Mouse (Mus musculus) kidney, adult 2 months (tissue): ENCODE data around the gene Apoa4. TPM values are rescaled to one million over a fixed set of nuclear protein-coding genes. Genes with fewer than 3 reads are reported as not detected.

Experiments
- DNase-seq: peaks from one replicate; pipeline ENCODE4 v3.0.0; 2021
- H3K27ac ChIP-seq: fragments of 200-500 bp; 2 replicates; pipeline ENCODE4 v1.5.1; 2012; ENCODE audit warnings: low read depth, low read length, control low read depth, inconsistent platforms; ENCODE audit not compliant: insufficient read depth
- H3K27me3 ChIP-seq: fragments of 200-500 bp; replicated peaks from 2 replicates; pipeline ENCODE4 v1.6.1; 2012; ENCODE audit warnings: mild to moderate bottlenecking, moderate library complexity, low read length, inconsistent platforms; ENCODE audit not compliant: control insufficient read depth, insufficient read depth
- H3K36me3 ChIP-seq: fragments of 200-500 bp; 2 replicates; pipeline ENCODE4 v1.6.1; 2012; ENCODE audit warnings: mild to moderate bottlenecking, moderate library complexity, low read length, inconsistent platforms; ENCODE audit not compliant: control insufficient read depth, insufficient read depth
- H3K4me1 ChIP-seq: fragments of 200-500 bp; 2 replicates; pipeline ENCODE4 v1.6.1; 2011; ENCODE audit warnings: low read length; ENCODE audit not compliant: control insufficient read depth, insufficient read depth
- H3K4me3 ChIP-seq: fragments of 200-500 bp; 2 replicates; pipeline ENCODE4 v1.5.1; 2011; ENCODE audit warnings: mild to moderate bottlenecking, low read depth, low read length, control low read depth; ENCODE audit not compliant: insufficient read depth
- CTCF ChIP-seq: fragments of 200-500 bp; conservative IDR thresholded peaks from 2 replicates; pipeline ENCODE4 v1.5.1; 2011; ENCODE audit warnings: low read depth, mild to moderate bottlenecking, control low read depth, low read length, moderate library complexity, mixed read lengths; ENCODE audit not compliant: insufficient read depth, insufficient read length
- POLR2A ChIP-seq: fragments of 200-500 bp; IDR thresholded peaks from one replicate; pipeline ENCODE4 v1.6.1; 2011; ENCODE audit warnings: low read depth, low read length, control low read depth
- WGBS: fragments of 180-500 bp; shearing (Covaris S2); methylation state at CpG from one replicate; pipeline ENCODE4 v1.1.7; 2018; 5-methylcytosine and 5-hydroxymethylcytosine counted together
- polyA plus RNA-seq: library from polyadenylated mRNA; depleted of rRNA; stranded (reverse); fragments of >200 nt; gene quantifications from 2 replicates; pipeline ENCODE4 v1.2.3, GENCODE M21; 2012

The Apoa4 gene
- polyA plus RNA-seq, 1 experiment: 5.7 TPM

DNA sequence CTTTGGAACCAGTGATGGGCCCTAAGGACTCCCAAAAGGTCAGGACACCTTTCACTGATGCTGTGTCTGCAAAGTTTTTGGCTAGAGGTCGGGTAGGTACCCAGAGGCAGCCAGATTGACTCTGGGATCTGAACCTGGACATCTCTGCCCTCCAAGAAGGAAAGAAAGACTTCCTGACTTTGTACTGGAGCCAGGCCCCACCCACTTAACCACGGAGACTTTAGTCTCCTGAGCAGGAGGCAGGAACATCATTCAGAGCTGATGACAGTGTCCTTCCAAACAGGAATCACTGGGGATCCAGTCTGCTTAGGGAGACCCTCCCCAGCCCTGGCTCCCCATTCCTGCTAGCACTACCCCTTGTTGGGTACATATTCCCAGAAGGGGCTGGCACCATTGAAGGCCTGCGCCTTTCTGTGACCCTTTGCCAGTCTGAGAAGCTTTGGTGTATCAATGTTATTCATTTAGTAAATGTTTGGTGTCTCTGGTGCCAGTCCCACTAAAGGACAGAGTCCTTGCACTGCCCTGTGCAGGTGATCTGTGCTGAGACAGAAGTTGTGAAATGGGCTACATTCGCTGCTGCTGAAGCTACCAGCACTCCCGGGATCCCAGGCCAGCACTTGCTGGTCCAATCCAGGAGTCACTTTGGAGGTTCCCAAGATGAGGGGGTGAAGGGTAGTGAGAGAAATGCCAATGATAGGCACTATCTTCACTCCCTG lies 15.4 kb upstream of the Apoa4 start:
- Histone ChIP-seq H3K4me3 (no peak overlapping the region), H3K4me1 (peaks cover 5% of the 10 kb centered on the region), H3K36me3 (peaks cover 5% of the 10 kb centered on the region), H3K27me3 (no peaks in the 10 kb centered on the region), H3K27ac (no peak overlapping the region)
- peak; percentile 66 for DNase-seq
- 60% methylated on average over 5 of the region's 5 CpGs for WGBS
- TF ChIP-seq POLR2A (no peak), CTCF (no peak)

DNA sequence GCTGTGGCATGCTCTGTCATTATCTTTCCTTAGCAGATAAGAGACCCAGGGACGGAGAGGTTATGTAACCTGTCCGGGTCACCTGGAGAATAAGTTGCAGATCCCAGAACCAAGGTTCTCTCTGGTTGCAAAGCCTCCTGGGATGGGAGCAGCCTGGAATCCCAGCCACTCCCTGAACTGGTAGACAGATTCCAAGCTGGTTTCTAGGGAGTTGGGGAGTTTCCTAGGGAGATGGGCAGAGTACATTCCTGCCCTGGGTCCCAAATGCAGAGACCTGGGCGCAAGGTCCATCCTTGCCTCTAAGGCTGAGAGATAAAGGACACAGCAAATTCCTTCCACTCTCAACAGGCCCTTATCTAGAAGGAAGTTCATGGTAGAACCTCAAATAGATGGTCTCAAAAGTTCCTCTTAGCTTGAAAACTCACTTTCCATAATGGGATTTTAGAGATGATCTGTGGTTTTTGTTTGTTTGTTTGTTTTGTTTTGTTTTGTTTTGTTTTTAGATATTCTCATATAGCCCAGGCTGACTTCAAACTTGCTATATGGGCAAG lies 13.4 kb upstream of the Apoa4 start:
- H3K27me3 ChIP-seq: no peaks in the 10 kb centered on the region

DNA sequence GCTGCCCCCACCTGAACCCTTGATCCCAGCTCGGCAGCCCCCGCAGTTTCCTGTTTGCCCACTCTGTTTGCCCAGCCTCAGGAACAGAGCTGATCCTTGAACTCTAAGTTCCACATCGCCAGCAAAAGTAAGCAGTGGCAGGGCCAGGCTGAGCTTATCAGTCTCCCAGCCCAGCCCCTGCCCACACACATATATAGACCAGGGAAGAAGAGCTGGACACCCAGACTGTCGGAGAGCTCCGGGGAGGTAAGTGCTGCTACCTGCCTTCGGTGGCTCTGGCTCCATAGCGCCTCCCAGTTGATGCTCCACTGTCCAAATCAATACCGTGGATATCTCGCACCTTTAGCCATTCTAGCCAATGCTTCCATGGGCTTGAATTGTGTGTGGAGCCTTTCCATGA lies 12.0 kb upstream of the Apoa4 start, which contains the start of gene Apoa1:
Apoa1 (plus strand) TSS at position 90 of the 400 bp plus-strand sequence.
- 49% methylated on average over 9 of the region's 9 CpGs for WGBS
- no peak for DNase-seq
- Histone ChIP-seq H3K36me3 (no peaks in the 10 kb centered on the region), H3K4me1 (peaks cover 2% of the 10 kb centered on the region), H3K27ac (no peak within 1 kb of the TSS), H3K4me3 (no peak within 1 kb of the TSS), H3K27me3 (no peaks in the 10 kb centered on the region)
- TF ChIP-seq CTCF (no peak; the same call in 1 of the 2 replicates), POLR2A (no peak)

More for the DNA sequence above, 13.4 kb upstream of the Apoa4 start:
- Histone ChIP-seq H3K4me1 (peaks cover 5% of the 10 kb centered on the region), H3K36me3 (no peaks in the 10 kb centered on the region), H3K4me3 (no peak overlapping the region), H3K27ac (no peak overlapping the region)
- 85% methylated on average over 3 of the region's 3 CpGs for WGBS
- TF ChIP-seq CTCF (no peak), POLR2A (no peak)
- no peak for DNase-seq

DNA sequence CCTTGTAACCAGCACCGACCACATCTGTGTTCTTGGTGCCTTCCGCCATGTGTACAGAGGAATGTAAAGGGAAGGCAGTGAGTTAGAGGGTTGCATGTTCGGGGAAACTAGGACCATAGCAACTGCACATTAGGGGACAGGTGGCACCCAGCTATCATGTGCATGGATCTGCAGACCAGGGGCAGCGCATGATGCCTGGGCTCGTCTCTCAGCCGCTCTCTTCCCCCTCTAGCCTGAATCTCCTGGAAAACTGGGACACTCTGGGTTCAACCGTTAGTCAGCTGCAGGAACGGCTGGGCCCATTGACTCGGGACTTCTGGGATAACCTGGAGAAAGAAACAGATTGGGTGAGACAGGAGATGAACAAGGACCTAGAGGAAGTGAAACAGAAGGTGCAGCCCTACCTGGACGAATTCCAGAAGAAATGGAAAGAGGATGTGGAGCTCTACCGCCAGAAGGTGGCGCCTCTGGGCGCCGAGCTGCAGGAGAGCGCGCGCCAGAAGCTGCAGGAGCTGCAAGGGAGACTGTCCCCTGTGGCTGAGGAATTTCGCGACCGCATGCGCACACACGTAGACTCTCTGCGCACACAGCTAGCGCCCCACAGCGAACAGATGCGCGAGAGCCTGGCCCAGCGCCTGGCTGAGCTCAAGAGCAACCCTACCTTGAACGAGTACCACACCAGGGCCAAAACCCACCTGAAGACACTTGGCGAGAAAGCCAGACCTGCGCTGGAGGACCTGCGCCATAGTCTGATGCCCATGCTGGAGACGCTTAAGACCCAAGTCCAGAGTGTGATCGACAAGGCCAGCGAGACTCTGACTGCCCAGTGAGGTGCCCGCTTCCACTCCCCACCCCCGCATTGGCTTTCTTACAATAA lies 10.7 kb upstream of the Apoa4 start:
- 15% methylated on average over 37 of the region's 37 CpGs for WGBS

DNA sequence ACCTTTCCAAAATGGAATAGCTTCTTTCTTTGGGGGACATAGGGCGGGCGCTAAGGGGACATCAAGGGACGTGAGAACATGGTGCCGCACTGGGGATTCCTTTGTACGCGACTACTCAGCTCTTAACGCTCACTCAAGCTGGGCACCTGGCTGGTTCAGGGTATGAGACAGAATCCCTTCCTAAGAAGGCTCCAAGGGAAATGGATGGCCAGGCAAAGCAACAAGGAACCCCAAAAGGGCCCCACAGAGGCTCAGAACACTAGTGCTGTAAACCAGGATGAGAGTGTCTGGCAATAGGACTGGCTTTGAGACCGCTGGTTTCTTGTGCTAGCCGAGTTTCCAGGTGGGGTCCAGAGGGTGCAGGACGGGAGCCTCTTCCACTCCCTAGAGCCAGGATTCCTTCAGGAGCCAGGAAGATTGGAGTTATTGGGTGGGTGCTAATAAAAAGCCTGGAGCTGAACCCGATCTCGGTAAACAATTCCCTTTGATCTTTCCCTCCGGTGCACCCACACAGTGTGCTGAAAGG lies 10.0 kb upstream of the Apoa4 start:
- H3K27ac ChIP-seq: no peak overlapping the region
- peak overlapping the region; percentile 30 for H3K4me3 ChIP-seq
- 0 out of 2 replicates have a peak, but pooled peaks cover 2% of the 10 kb centered on the region for H3K4me1 ChIP-seq
- H3K36me3 ChIP-seq: no peaks in the 10 kb centered on the region
- no peaks in the 10 kb centered on the region for H3K27me3 ChIP-seq
- DNase-seq: no peak
- TF ChIP-seq CTCF: no peak; the same call in 1 of the 2 replicates
- no peak for TF ChIP-seq POLR2A
- WGBS: 33% methylated on average over 13 of the region's 13 CpGs

More for the DNA sequence above, 10.7 kb upstream of the Apoa4 start:
- H3K27me3 ChIP-seq: no peaks in the 10 kb centered on the region
- no peaks in the 10 kb centered on the region for H3K4me1 ChIP-seq
- H3K36me3 ChIP-seq: no peaks in the 10 kb centered on the region
- peak overlapping the region; percentile 30 for H3K4me3 ChIP-seq
- DNase-seq: peak; percentile 93
- H3K27ac ChIP-seq: no peak overlapping the region
- TF ChIP-seq CTCF (peak; percentile 78), POLR2A (no peak)

DNA sequence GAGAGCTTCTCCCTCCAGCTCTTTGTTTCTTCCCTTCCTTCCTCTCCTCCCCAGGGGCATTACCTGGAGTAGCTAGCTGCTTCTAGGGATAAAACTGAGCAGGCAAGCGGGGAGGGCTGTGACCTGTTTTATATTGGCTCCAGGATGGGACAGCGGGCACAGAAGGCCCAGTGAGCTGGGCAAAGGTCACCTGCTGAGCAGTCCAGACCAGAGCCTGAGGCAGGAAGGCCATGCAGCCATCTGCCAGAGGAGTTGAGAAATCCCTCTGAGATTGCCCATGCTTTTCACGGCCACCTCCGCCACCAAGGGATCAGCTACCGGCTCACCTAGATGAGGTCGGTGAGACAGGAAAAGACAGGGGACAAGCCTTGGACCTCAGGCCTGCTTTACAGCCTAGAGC lies 5.3 kb upstream of the Apoa4 start:
- TF ChIP-seq POLR2A: no peak
- TF ChIP-seq CTCF: no peak
- WGBS: 63% methylated on average over 6 of the region's 6 CpGs
- Histone ChIP-seq H3K27ac (peak overlapping the region; percentile 41; the same call in 1 of the 2 replicates), H3K27me3 (no peaks in the 10 kb centered on the region), H3K4me3 (no peak overlapping the region), H3K4me1 (0 out of 2 replicates have a peak, but pooled peaks cover 6% of the 10 kb centered on the region), H3K36me3 (no peaks in the 10 kb centered on the region)
- DNase-seq: peak; percentile 87

DNA sequence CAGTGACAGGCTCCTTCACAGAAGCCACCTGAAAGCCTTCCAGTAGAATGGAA lies 5.1 kb upstream of the Apoa4 start, which contains the start of gene Apoc3:
Apoc3 (minus strand) TSS at position 41 of the 53 bp plus-strand sequence.
- Histone ChIP-seq H3K4me3 (no peak within 1 kb of the TSS), H3K27ac (peak within 1 kb of the TSS; percentile 41; the same call in 1 of the 2 replicates), H3K36me3 (no peaks in the 10 kb centered on the region), H3K4me1 (0 out of 2 replicates have a peak, but pooled peaks cover 6% of the 10 kb centered on the region), H3K27me3 (no peaks in the 10 kb centered on the region)
- DNase-seq: no peak
- TF ChIP-seq CTCF: no peak
- TF ChIP-seq POLR2A: no peak
